Mouse (Mus musculus) inflammation-experienced regulatory T-cells, adult 16 weeks (primary cell): Measurements from ENCODE around the gene Dld. TPM values are rescaled to one million over a fixed set of nuclear protein-coding genes. Genes with fewer than 3 reads are reported as not detected.

Source experiments
- polyA plus RNA-seq: library from polyadenylated mRNA; unstranded; fragments of 100-300 nt; shearing (Covaris generic); gene quantifications from one replicate; pipeline ENCODE4 v1.2.1, GENCODE M21; 2017

Dld gene
- 107 TPM for polyA plus RNA-seq

GRCm38 (mm10) chr12:31350944-31351928, at the start of gene Dld:
TSS of gene Dld (minus strand) at chr12:31351453.

GRCm38 (mm10) chr12:31390571-31390970, 39.3 kb upstream of the Dld start, which contains the start of gene Slc26a3:
TSS of gene Slc26a3 (plus strand) at chr12:31390871.

Other genes starting within 250 kb of the Dld start
- gene Gm6993, start 110.7 kb downstream of the Dld start, polyA plus RNA-seq = not detected
- 0.11 TPM for gene Lamb1, start 86.2 kb downstream of the Dld start, polyA plus RNA-seq
- not detected for gene Slc26a3, start 39.4 kb upstream of the Dld start, polyA plus RNA-seq
- gene Cbll1, start 148.2 kb upstream of the Dld start, polyA plus RNA-seq = 49.6 TPM
- not detected for gene Slc26a4, start 208.5 kb upstream of the Dld start, polyA plus RNA-seq